Mouse (Mus musculus): ENCODE measurements at regions not wholly inside any gene's neighbourhood (a gene's known extent, or its start where the extent isn't known, plus 50 kb on each side); places are given as distances from the start of the nearest gene placed in this dataset.
A peak's percentile ranks its signal among the peaks of the same experiment; 100 is the strongest.

GRCm38 (mm10) chr9:120233011-120233410 lies 68.3 kb upstream of the Myrip start:
- no peak for DNase-seq

- peak; percentile 52 for DNase-seq
Measured at GRCm38 (mm10) chr9:120235054-120235453, 66.3 kb upstream of the Myrip start.

DNA sequence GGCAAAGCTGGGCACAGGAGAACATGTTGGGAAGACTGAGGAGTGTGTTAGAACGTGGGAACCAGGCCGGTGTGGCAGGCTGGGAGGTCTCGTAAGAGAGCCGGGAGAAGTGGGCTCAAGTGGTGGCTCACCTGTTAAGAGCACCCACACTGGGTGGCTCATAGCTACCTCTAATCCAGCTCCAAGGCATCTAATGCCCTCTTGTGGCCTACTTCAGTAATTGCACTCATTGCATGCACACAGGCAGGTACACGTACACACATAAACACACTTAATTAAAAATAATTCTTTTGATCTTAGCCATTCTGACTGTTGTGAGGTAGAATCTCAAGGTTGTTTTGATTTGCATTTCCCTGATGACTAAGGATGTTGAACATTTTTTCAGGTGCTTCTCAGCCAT lies 55.9 kb upstream of the Myrip start:
- DNase-seq, result no peak

DNA sequence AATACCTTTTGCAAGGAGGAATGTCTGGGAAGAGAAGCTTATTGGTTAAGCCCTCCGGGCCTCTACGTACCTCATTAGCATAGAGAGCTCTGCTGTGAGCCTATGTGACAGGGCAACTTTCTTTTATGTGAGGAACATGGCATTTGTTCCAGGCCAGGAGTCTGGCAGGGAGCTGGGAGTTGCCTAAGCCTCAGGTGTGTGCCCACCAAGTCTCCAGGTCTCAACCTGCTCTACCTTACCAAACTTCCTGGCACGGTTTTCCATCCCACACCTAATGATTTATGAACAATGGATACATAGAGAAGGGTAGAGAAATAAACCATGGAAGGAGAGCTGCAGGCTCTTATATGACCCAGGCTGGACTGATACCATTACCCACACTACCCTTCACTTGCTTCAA lies 52.6 kb upstream of the Myrip start:
- no peak for DNase-seq

Data from lung, postnatal 10 days (tissue).